Mouse (Mus musculus): ENCODE measurements at regions not wholly inside any gene's neighbourhood (a gene's known extent, or its start where the extent isn't known, plus 50 kb on each side); places are given as distances from the start of the nearest gene placed in this dataset.
"Not testable (repeated sequence)": the region's sequence is repeated elsewhere in the genome, so short reads cannot be mapped to it uniquely, and the experiment has no call there.

DNA sequence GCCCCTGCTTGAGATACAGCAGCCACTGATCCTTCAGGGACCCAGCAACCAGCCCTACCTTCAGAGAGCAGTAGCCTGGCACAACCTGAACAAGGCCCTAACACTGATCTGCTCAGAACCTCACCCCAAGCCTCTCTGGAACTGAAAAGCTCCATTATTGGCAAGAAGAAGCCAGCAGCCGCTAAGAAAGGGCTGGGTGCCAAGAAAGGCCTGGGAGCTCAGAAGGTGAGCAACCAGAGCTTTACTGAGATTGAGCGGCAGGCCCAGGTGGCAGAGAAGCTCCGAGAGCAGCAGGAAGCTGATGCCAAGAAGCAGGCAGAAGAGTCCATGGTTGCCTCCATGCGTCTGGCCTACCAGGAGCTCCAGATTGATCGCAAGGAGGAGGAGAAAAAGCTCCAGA is 74.4 kb upstream of the Oxtr start:
- H3K27ac ChIP-seq (replicated peaks); H3K4me2 ChIP-seq (replicated peaks); H3K4me1 ChIP-seq; H3K27me3 ChIP-seq; H3K9ac ChIP-seq (replicated peaks); ATAC-seq (replicated peaks); H3K9me3 ChIP-seq; H3K4me3 ChIP-seq; H3K36me3 ChIP-seq: not testable (repeated sequence)
- WGBS = 71% methylated on average over 5 of the region's 5 CpGs

DNA sequence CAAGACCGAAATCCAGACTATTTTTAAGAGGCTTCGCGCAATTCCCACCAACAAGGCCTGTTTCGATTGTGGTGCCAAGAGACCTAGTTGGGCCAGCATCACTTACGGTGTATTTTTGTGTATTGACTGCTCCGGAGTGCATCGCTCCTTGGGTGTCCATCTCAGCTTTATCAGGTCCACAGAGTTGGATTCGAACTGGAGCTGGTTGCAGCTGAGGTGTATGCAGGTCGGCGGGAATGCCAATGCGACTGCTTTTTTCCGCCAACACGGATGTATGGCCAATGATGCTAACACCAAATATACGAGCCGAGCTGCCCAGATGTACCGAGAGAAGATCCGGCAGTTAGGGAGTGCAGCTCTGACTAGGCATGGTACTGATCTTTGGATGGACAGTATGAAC is 73.9 kb upstream of the Oxtr start:
- not testable (repeated sequence) for H3K4me2 ChIP-seq (replicated peaks); H3K9me3 ChIP-seq; H3K27ac ChIP-seq (replicated peaks); ATAC-seq (replicated peaks); H3K4me3 ChIP-seq; H3K4me1 ChIP-seq; H3K9ac ChIP-seq (replicated peaks); H3K36me3 ChIP-seq; H3K27me3 ChIP-seq
- 96% methylated on average over 17 of the region's 17 CpGs for WGBS

- H3K27ac ChIP-seq (replicated peaks) = 0 out of 2 replicates have a peak overlapping the region, but pooled peaks have one; percentile 17
- H3K27me3 ChIP-seq = no peaks in the 10 kb centered on the region
- H3K4me1 ChIP-seq = peaks cover 4% of the 10 kb centered on the region; the same call in 1 of the 2 replicates
- WGBS = 65% methylated on average over 10 of the region's 10 CpGs
- no peak overlapping the region for H3K9ac ChIP-seq (replicated peaks)
- no peaks in the 10 kb centered on the region for H3K9me3 ChIP-seq
- H3K4me3 ChIP-seq = no peak overlapping the region
- H3K4me2 ChIP-seq (replicated peaks) = no peak overlapping the region
- peak; percentile 46; the same call in 1 of the 2 replicates for ATAC-seq (replicated peaks)
- H3K36me3 ChIP-seq = no peaks in the 10 kb centered on the region
Measured at GRCm38 (mm10) chr6:112562039-112562438, 72.3 kb upstream of the Oxtr start.

- Histone ChIP-seq H3K4me3 (no peak overlapping the region), H3K4me1 (peaks cover 4% of the 10 kb centered on the region; the same call in 1 of the 2 replicates), H3K9me3 (no peaks in the 10 kb centered on the region), H3K4me2 (replicated peaks) (no peak overlapping the region), H3K36me3 (no peaks in the 10 kb centered on the region), H3K27ac (replicated peaks) (0 out of 2 replicates have a peak overlapping the region, but pooled peaks have one; percentile 17), H3K27me3 (no peaks in the 10 kb centered on the region), H3K9ac (replicated peaks) (no peak overlapping the region)
- 25% methylated on average over 7 of the region's 7 CpGs for WGBS
- peak; percentile 57 for ATAC-seq (replicated peaks)
Measured at GRCm38 (mm10) chr6:112561568-112561967, 71.8 kb upstream of the Oxtr start.

GRCm38 (mm10) chr6:112559549-112559948 is 69.8 kb upstream of the Oxtr start:
- H3K9me3 ChIP-seq = no peaks in the 10 kb centered on the region
- no peak overlapping the region for H3K27ac ChIP-seq (replicated peaks)
- H3K27me3 ChIP-seq = no peaks in the 10 kb centered on the region
- H3K4me3 ChIP-seq = no peak overlapping the region
- ATAC-seq (replicated peaks) = no peak
- H3K9ac ChIP-seq (replicated peaks) = no peak overlapping the region
- WGBS = 100% methylated on average over 1 of the region's 1 CpGs
- H3K36me3 ChIP-seq = no peaks in the 10 kb centered on the region
- peaks cover 4% of the 10 kb centered on the region; the same call in 1 of the 2 replicates for H3K4me1 ChIP-seq
- no peak overlapping the region for H3K4me2 ChIP-seq (replicated peaks)

GRCm38 (mm10) chr6:112557516-112557915 is 67.8 kb upstream of the Oxtr start:
- WGBS = 81% methylated on average over 2 of the region's 2 CpGs
- Histone ChIP-seq H3K9ac (replicated peaks) (no peak overlapping the region), H3K4me3 (no peak overlapping the region), H3K27ac (replicated peaks) (no peak overlapping the region), H3K9me3 (no peaks in the 10 kb centered on the region), H3K36me3 (no peaks in the 10 kb centered on the region), H3K4me2 (replicated peaks) (no peak overlapping the region), H3K4me1 (peaks cover 10% of the 10 kb centered on the region; the same call in 1 of the 2 replicates), H3K27me3 (no peaks in the 10 kb centered on the region)
- no peak for ATAC-seq (replicated peaks)

GRCm38 (mm10) chr6:112556401-112557165 is 66.8 kb upstream of the Oxtr start:
- Histone ChIP-seq H3K36me3 (no peaks in the 10 kb centered on the region), H3K9ac (replicated peaks) (no peak overlapping the region), H3K4me3 (no peak overlapping the region), H3K4me2 (replicated peaks) (no peak overlapping the region), H3K9me3 (no peaks in the 10 kb centered on the region), H3K27me3 (no peaks in the 10 kb centered on the region), H3K4me1 (peaks cover 6% of the 10 kb centered on the region; the same call in 1 of the 2 replicates), H3K27ac (replicated peaks) (no peak overlapping the region)
- ATAC-seq (replicated peaks) = no peak
- WGBS = 85% methylated on average over 4 of the region's 4 CpGs

GRCm38 (mm10) chr6:112554091-112554490 is 64.3 kb upstream of the Oxtr start:
- Histone ChIP-seq H3K9ac (replicated peaks) (no peak overlapping the region), H3K4me2 (replicated peaks) (no peak overlapping the region), H3K4me3 (no peak overlapping the region), H3K27ac (replicated peaks) (no peak overlapping the region), H3K9me3 (no peaks in the 10 kb centered on the region), H3K36me3 (no peaks in the 10 kb centered on the region), H3K27me3 (no peaks in the 10 kb centered on the region), H3K4me1 (peaks cover 6% of the 10 kb centered on the region; the same call in 1 of the 2 replicates)
- ATAC-seq (replicated peaks) = no peak
- 84% methylated on average over 4 of the region's 4 CpGs for WGBS

- no peaks in the 10 kb centered on the region for H3K9me3 ChIP-seq
- no peak overlapping the region for H3K9ac ChIP-seq (replicated peaks)
- H3K4me3 ChIP-seq = no peak overlapping the region
- H3K36me3 ChIP-seq = no peaks in the 10 kb centered on the region
- no peaks in the 10 kb centered on the region for H3K27me3 ChIP-seq
- 35% methylated on average over 5 of the region's 5 CpGs for whole genome bisulfite sequencing
- ATAC-seq (replicated peaks) = no peak
- H3K4me2 ChIP-seq (replicated peaks) = no peak overlapping the region
- H3K27ac ChIP-seq (replicated peaks) = no peak overlapping the region
- H3K4me1 ChIP-seq = peaks cover 6% of the 10 kb centered on the region; the same call in 1 of the 2 replicates
Measured at GRCm38 (mm10) chr6:112553231-112553920, 63.6 kb upstream of the Oxtr start.

DNA sequence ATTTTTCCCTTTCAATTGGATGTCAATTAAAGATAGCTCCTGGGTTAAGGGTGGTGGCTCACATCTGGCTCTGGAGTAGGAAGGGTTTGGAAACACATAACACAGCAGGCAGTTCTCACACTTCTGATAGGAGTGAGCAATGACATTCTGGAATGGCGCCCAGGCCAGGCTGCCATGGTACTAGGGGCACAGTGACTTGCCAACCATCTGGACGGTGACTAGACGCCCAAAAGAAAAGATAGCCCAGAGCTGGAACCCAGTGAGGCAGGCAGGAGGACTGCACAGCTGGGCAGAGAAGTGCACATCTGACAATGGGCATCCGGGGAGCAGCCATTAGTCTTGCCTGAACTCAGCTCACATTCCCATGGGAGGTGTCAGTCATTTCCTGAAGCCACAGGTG is 62.8 kb upstream of the Oxtr start:
- no peak overlapping the region for H3K4me3 ChIP-seq
- 80% methylated on average over 4 of the region's 4 CpGs for WGBS
- no peaks in the 10 kb centered on the region for H3K27me3 ChIP-seq
- no peak overlapping the region for H3K4me2 ChIP-seq (replicated peaks)
- no peaks in the 10 kb centered on the region for H3K9me3 ChIP-seq
- no peaks in the 10 kb centered on the region for H3K36me3 ChIP-seq
- H3K4me1 ChIP-seq = peaks cover 6% of the 10 kb centered on the region; the same call in 1 of the 2 replicates
- no peak overlapping the region for H3K9ac ChIP-seq (replicated peaks)
- H3K27ac ChIP-seq (replicated peaks) = no peak overlapping the region
- ATAC-seq (replicated peaks) = no peak

GRCm38 (mm10) chr6:112551298-112551697 is 61.6 kb upstream of the Oxtr start:
- Histone ChIP-seq H3K9ac (replicated peaks) (no peak overlapping the region), H3K27ac (replicated peaks) (no peak overlapping the region), H3K9me3 (no peaks in the 10 kb centered on the region), H3K4me3 (no peak overlapping the region), H3K36me3 (no peaks in the 10 kb centered on the region), H3K27me3 (no peaks in the 10 kb centered on the region), H3K4me2 (replicated peaks) (no peak overlapping the region), H3K4me1 (peaks cover 6% of the 10 kb centered on the region; the same call in 1 of the 2 replicates)
- no peak for ATAC-seq (replicated peaks)
- 84% methylated on average over 4 of the region's 4 CpGs for WGBS

GRCm38 (mm10) chr6:112547251-112547650 is 57.5 kb upstream of the Oxtr start:
- no peak for ATAC-seq (replicated peaks)
- WGBS = 89% methylated on average over 10 of the region's 10 CpGs
- H3K27me3 ChIP-seq = no peaks in the 10 kb centered on the region

More at GRCm38 (mm10) chr6:112547251-112547650, 57.5 kb upstream of the Oxtr start:
- Histone ChIP-seq H3K4me3 (no peak overlapping the region), H3K4me2 (replicated peaks) (no peak overlapping the region), H3K9me3 (no peaks in the 10 kb centered on the region), H3K36me3 (no peaks in the 10 kb centered on the region), H3K9ac (replicated peaks) (no peak overlapping the region), H3K4me1 (no peaks in the 10 kb centered on the region), H3K27ac (replicated peaks) (no peak overlapping the region)
